Mouse (Mus musculus) hindbrain, embryonic 12.5 days (tissue): ENCODE data around the gene Ppp1r14c. TPM values are rescaled to one million over a fixed set of nuclear protein-coding genes. Genes with fewer than 3 reads are reported as not detected.

Source experiments
- microRNA-seq: library from miRNA; unstranded; fragments of <30 nt; microRNA quantifications from one replicate; pipeline ENCODE4, GENCODE M21; 2017
- polyA plus RNA-seq: library from polyadenylated mRNA; unstranded; fragments of >200 nt; fragmentation: Nextera tagmentation; extraction: Ambion mirVana; gene quantifications from 2 replicates; pipeline ENCODE4 v1.2.1, GENCODE M21; 2016

The Ppp1r14c gene
- polyA plus RNA-seq, 1 experiment from 2014 or later = 20.0 TPM

Small RNAs within 50 kb of the gene (microRNA-seq; reads per million reads assigned to microRNA genes)
- not detected for gene Gm24482

Other genes starting within 250 kb of the Ppp1r14c start
- gene H60c, start 98.3 kb upstream of the Ppp1r14c start, polyA plus RNA-seq = not detected in 2 replicates
- gene Iyd, start 174.2 kb downstream of the Ppp1r14c start, polyA plus RNA-seq = 0.23 TPM in 1 of 2 replicates, not detected in the other